Mouse (Mus musculus) T-cell, adult 66 days (primary cell): ENCODE data around the gene Leng8. TPM values are rescaled to one million over a fixed set of nuclear protein-coding genes. Genes with fewer than 3 reads are reported as not detected.

Experiments
- total RNA-seq, 2 experiments: library from RNA; stranded (reverse); gene quantifications; 3 replicates in 1 of 2; 4 replicates in 1 of 2; pipeline ENCODE4 v1.2.4; 2023

Leng8 gene
- total RNA-seq = 100 to 1,000 TPM; 398 to 422 TPM

DNA sequence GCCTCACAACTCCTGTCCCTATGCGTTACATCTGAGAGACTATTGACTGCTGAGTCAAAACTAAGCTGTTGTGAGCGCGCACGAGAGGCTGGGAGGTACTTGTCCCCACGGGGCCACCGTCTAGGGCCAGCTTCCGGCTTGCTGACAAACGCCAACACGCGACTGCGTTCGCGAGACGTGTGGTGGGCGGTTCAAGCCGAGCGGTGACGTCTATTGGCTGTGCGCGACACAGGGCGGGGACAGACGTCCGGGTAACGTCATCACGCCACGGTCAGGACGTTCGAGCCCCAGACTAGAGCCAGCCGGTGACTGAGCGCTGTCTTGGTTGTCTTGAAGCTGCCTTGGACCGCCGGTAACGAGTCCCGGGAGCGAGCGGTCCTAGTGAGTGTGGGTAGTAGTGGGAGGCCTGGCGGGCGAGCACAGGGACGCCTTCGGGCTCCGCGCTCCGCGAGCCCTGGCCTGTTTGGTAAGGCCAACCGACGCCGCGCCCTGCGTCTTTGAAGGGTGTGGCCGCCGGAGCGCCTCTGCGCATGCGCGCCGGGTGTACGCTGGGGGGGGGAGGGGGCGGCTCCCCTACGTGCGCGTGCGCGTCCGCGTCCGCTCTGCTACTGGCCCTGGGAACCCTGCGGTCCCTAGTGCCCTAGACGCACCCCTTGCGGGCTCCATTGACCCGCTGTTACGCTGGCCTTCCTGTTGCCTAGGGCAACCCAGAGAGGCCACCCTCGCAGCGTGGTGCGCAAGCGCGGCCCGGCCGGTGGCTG, at the start of gene Leng8:
Gene Leng8 (plus strand): TSS at position 269 of the 761 bp plus-strand sequence.

DNA sequence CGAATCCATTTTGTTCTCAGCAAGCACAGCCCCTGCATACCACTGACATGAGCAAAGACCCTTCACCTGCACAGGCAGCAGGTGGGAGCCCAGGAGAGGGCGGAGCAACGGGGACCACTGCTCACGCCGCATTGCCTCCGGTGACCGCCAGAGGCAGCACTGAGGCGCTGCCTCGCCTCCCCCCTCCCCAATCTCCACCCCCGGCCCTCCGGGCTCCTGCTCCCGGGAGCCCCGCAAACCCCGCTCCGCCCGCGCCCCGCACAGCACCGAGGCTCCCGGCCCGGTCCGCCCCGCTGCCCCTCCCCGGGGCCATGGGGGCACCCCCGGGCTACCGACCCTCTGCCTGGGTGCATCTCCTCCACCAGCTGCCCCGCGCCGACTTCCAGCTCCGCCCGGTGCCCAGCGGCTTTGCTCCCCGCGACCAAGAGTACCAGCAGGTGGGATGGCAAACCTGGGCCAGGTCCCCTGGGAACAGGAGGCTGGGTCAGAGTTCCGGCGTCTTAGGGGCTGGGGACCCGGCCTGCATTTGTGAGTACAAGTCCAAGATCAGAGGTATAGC, 17.4 kb upstream of the Leng8 start, which contains the start of gene Ttyh1:
Gene Ttyh1 (plus strand): TSS at position 65 of the 559 bp plus-strand sequence.

GRCm38 (mm10) chr7:4150059-4150541, 13.3 kb downstream of the Leng8 start, which contains the start of gene Leng9:
Gene Leng9, minus strand, starts transcription at chr7:4150374.

GRCm38 (mm10) chr7:4164090-4164910, 27.5 kb downstream of the Leng8 start, which contains the start of gene Cdc42ep5:
Gene Cdc42ep5, minus strand, starts transcription at chr7:4164860.

Other genes with a start within 250 kb of the Leng8 start
- gene Gm14548, start 238.9 kb upstream of the Leng8 start, total RNA-seq = under 1 TPM in 1 of 2 experiments, not detected in 1; 0.58 TPM
- 1 to 10 TPM in 1 of 2 experiments, not detected in 1; 1.1 TPM for gene Lilra6, start 221.5 kb upstream of the Leng8 start, total RNA-seq
- 10 to 100 TPM; 12.2 to 19.3 TPM for gene Lair1, start 73.8 kb upstream of the Leng8 start, total RNA-seq
- under 1 TPM in 1 of 2 experiments, not detected in 1; 0.29 TPM for gene Ttyh1, start 17.6 kb upstream of the Leng8 start, total RNA-seq
- gene Leng9, start 13.3 kb downstream of the Leng8 start, total RNA-seq = 10 to 100 TPM; 13.4 to 14.0 TPM
- gene Cdc42ep5, start 27.8 kb downstream of the Leng8 start, total RNA-seq = not detected
- not detected for gene Lilra5, start 100.7 kb downstream of the Leng8 start, total RNA-seq
- 1 to 10 TPM in 1 of 2 experiments, under 1 TPM in 1; 0.77 to 4.7 TPM for gene Ncr1, start 200.7 kb downstream of the Leng8 start, total RNA-seq